Mouse (Mus musculus): Measurements from ENCODE around the gene Tmem151b. TPM values are rescaled to one million over a fixed set of nuclear protein-coding genes. Genes with fewer than 3 reads are reported as not detected.

Tmem151b gene
- polyA plus RNA-seq, 1 experiment from 2014 or later = 8.3 TPM

- Histone ChIP-seq H3K4me1 (peaks cover 20% of the 10 kb centered on the region), H3K36me3 (replicated peaks) (peaks cover 28% of the 10 kb centered on the region), H3K9me3 (no peaks in the 10 kb centered on the region), H3K27me3 (replicated peaks; ENCODE audit: low read depth, poor library complexity, severe bottlenecking) (no peaks in the 10 kb centered on the region), H3K27ac (replicated peaks) (no peak overlapping the region; the same call in 1 of the 2 replicates), H3K4me3 (peak overlapping the region; percentile 83)
- 71% methylated on average over 6 of the region's 6 CpGs for WGBS
- no peak for DNase-seq (ENCODE audit: low spot score)
Observed at GRCm38 (mm10) chr17:45505941-45506465, 43.5 kb downstream of the Tmem151b start.

- Histone ChIP-seq H3K4me1 (peaks cover 22% of the 10 kb centered on the region), H3K27me3 (replicated peaks; ENCODE audit: low read depth, poor library complexity, severe bottlenecking) (no peaks in the 10 kb centered on the region), H3K36me3 (replicated peaks) (peaks cover 5% of the 10 kb centered on the region), H3K27ac (replicated peaks) (no peak overlapping the region), H3K9me3 (no peaks in the 10 kb centered on the region), H3K4me3 (no peak overlapping the region)
- no peak for DNase-seq (ENCODE audit: low spot score)
- 66% methylated on average over 5 of the region's 5 CpGs for WGBS
Observed at GRCm38 (mm10) chr17:45503301-45503973, 46.0 kb downstream of the Tmem151b start.

- H3K4me3 ChIP-seq = no peak overlapping the region
- peaks cover 18% of the 10 kb centered on the region for H3K4me1 ChIP-seq
- H3K27me3 ChIP-seq (replicated peaks; ENCODE audit: low read depth, poor library complexity, severe bottlenecking) = no peaks in the 10 kb centered on the region
- 65% methylated on average over 4 of the region's 4 CpGs for WGBS
- no peaks in the 10 kb centered on the region for H3K36me3 ChIP-seq (replicated peaks)
- no peaks in the 10 kb centered on the region for H3K9me3 ChIP-seq
- H3K27ac ChIP-seq (replicated peaks) = no peak overlapping the region
- no peak for DNase-seq (ENCODE audit: low spot score)
Observed at GRCm38 (mm10) chr17:45502324-45502723, 47.2 kb downstream of the Tmem151b start.

GRCm38 (mm10) chr17:45500981-45501380 is 48.5 kb downstream of the Tmem151b start:
- Histone ChIP-seq H3K27ac (replicated peaks) (no peak overlapping the region), H3K36me3 (replicated peaks) (no peaks in the 10 kb centered on the region), H3K27me3 (replicated peaks; ENCODE audit: low read depth, poor library complexity, severe bottlenecking) (no peaks in the 10 kb centered on the region), H3K9me3 (no peaks in the 10 kb centered on the region), H3K4me3 (no peak overlapping the region), H3K4me1 (peaks cover 9% of the 10 kb centered on the region)
- WGBS = 51% methylated on average over 4 of the region's 4 CpGs
- DNase-seq (ENCODE audit: low spot score) = no peak

GRCm38 (mm10) chr17:45499516-45499915 is 50.0 kb downstream of the Tmem151b start:
- 54% methylated on average over 2 of the region's 2 CpGs for WGBS

GRCm38 (mm10) chr17:45498397-45498796 is 51.1 kb downstream of the Tmem151b start:
- Histone ChIP-seq H3K9me3 (no peaks in the 10 kb centered on the region), H3K4me1 (peaks cover 18% of the 10 kb centered on the region), H3K27me3 (replicated peaks; ENCODE audit: low read depth, poor library complexity, severe bottlenecking) (0 out of 2 replicates have a peak, but pooled peaks cover 5% of the 10 kb centered on the region), H3K27ac (replicated peaks) (no peak overlapping the region), H3K4me3 (no peak overlapping the region), H3K36me3 (replicated peaks) (no peaks in the 10 kb centered on the region)
- no peak for DNase-seq (ENCODE audit: low spot score)
- WGBS = 86% methylated on average over 13 of the region's 13 CpGs

More at GRCm38 (mm10) chr17:45499516-45499915, 50.0 kb downstream of the Tmem151b start:
- Histone ChIP-seq H3K27ac (replicated peaks) (no peak overlapping the region), H3K9me3 (no peaks in the 10 kb centered on the region), H3K27me3 (replicated peaks; ENCODE audit: low read depth, poor library complexity, severe bottlenecking) (0 out of 2 replicates have a peak, but pooled peaks cover 5% of the 10 kb centered on the region), H3K36me3 (replicated peaks) (no peaks in the 10 kb centered on the region), H3K4me1 (peaks cover 12% of the 10 kb centered on the region), H3K4me3 (no peak overlapping the region)
- DNase-seq (ENCODE audit: low spot score) = no peak

- Histone ChIP-seq H3K4me3 (no peak overlapping the region), H3K36me3 (replicated peaks) (no peaks in the 10 kb centered on the region), H3K27ac (replicated peaks) (no peak overlapping the region), H3K27me3 (replicated peaks; ENCODE audit: low read depth, poor library complexity, severe bottlenecking) (0 out of 2 replicates have a peak, but pooled peaks cover 5% of the 10 kb centered on the region), H3K9me3 (no peaks in the 10 kb centered on the region), H3K4me1 (peaks cover 12% of the 10 kb centered on the region)
- WGBS = 77% methylated on average over 11 of the region's 11 CpGs
- no peak for DNase-seq (ENCODE audit: low spot score)
Observed at GRCm38 (mm10) chr17:45495398-45495797, 54.1 kb downstream of the Tmem151b start.

Other genes starting within 250 kb of the Tmem151b start
- 66.7 and 68.9 TPM in 2 replicates for gene Cdc5l, start 115.9 kb downstream of the Tmem151b start, polyA plus RNA-seq (2016; fragmentation: Nextera tagmentation; extraction: Ambion mirVana)
- gene Spats1, start 74.3 kb downstream of the Tmem151b start, polyA plus RNA-seq (2016; fragmentation: Nextera tagmentation; extraction: Ambion mirVana) = 0.39 and 0.55 TPM in 2 replicates
- gene Aars2, start 42.8 kb downstream of the Tmem151b start, polyA plus RNA-seq (2016; fragmentation: Nextera tagmentation; extraction: Ambion mirVana) = 33.7 and 36.0 TPM in 2 replicates
- gene Tcte1, start 26.2 kb downstream of the Tmem151b start, polyA plus RNA-seq (2016; fragmentation: Nextera tagmentation; extraction: Ambion mirVana) = 1.1 TPM in 2 replicates
- gene Nfkbie, start 6.0 kb upstream of the Tmem151b start, polyA plus RNA-seq (2016; fragmentation: Nextera tagmentation; extraction: Ambion mirVana) = 6.6 and 7.1 TPM in 2 replicates
- gene Slc35b2, start 14.2 kb upstream of the Tmem151b start, polyA plus RNA-seq (2016; fragmentation: Nextera tagmentation; extraction: Ambion mirVana) = 95.8 and 101 TPM in 2 replicates
- gene Hsp90ab1, start 23.6 kb upstream of the Tmem151b start, polyA plus RNA-seq (2016; fragmentation: Nextera tagmentation; extraction: Ambion mirVana) = 2,187 and 2,215 TPM in 2 replicates
- 53.4 and 58.1 TPM in 2 replicates for gene Slc29a1, start 49.9 kb upstream of the Tmem151b start, polyA plus RNA-seq (2016; fragmentation: Nextera tagmentation; extraction: Ambion mirVana)
- 0.39 TPM in 2 replicates for gene Mymx, start 52.4 kb upstream of the Tmem151b start, polyA plus RNA-seq (2016; fragmentation: Nextera tagmentation; extraction: Ambion mirVana)
- 0.81 and 0.84 TPM in 2 replicates for gene Capn11, start 109.6 kb upstream of the Tmem151b start, polyA plus RNA-seq (2016; fragmentation: Nextera tagmentation; extraction: Ambion mirVana)
- 156 and 170 TPM in 2 replicates for gene Mrpl14, start 136.6 kb upstream of the Tmem151b start, polyA plus RNA-seq (2016; fragmentation: Nextera tagmentation; extraction: Ambion mirVana)
- 41.6 and 51.6 TPM in 2 replicates for gene Tmem63b, start 137.2 kb upstream of the Tmem151b start, polyA plus RNA-seq (2016; fragmentation: Nextera tagmentation; extraction: Ambion mirVana)
- not detected in 2 replicates for gene 1600014C23Rik, start 184.2 kb upstream of the Tmem151b start, polyA plus RNA-seq (2016; fragmentation: Nextera tagmentation; extraction: Ambion mirVana)

All from embryonic facial prominence, embryonic 10.5 days (tissue).